Mouse (Mus musculus): ENCODE measurements around the gene Ghrh. TPM values are rescaled to one million over a fixed set of nuclear protein-coding genes. Genes with fewer than 3 reads are reported as not detected.

The Ghrh gene
- total RNA-seq, 2 experiments from 2014 or later = not detected

DNA sequence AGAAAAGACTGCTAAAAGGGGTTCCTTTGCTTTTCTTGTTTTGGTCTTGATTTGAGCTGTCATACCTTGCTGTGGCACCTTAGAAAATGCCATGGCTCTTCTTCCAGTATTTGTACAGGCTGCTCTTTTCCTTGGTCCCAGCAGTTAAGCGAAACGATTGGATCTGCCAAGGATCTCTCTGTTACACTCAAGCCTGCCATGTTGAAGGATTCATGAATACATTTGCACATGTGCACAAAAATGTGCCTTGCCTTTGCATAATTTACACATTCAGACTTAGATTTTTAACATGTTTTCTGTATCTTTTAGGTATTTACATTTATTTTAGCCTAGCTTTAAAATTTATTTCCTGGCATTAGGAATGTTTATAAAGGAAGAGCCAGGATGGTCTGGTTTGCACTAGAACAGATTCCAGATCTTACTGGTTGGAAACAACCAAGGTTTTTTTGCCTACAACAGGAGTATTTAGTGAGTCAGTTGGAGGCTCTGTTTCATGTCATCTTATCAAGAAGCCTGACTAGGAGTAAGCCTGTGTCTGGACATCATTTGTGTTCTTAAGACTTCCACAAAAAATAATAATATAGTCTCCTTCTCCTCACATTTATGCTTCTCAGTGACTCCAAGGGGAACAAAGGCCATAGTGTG lies 38.9 kb downstream of the Ghrh start:
- no peak for DNase-seq

DNA sequence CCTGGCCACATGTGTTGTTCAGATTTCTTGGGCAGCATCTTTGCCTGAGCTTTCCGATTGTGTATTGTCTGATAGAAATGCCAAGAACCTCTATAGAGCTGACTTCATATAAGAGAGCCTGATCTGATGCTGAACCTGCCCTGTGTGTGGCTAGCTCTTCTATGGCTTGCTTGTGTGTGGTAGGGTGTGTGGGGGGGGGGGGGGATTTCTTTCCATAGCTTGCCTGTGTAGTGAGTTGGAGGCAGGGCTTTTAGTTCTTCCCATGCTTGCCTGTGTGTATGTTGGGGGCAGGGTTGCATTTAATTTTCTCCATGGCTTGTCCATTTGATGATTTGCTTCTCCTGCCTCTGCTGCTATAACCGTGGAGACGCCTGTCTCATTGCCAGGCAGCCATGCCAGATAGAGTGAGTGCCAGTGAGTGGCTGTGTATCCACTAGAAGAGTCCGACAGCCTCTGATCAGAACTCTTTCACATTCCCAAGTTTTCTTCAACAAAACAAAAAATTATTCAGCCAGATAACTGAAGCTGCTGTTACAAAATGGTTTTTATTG lies 39.5 kb downstream of the Ghrh start:
- peak in 1 of 2 experiments; percentile 22 for DNase-seq

DNA sequence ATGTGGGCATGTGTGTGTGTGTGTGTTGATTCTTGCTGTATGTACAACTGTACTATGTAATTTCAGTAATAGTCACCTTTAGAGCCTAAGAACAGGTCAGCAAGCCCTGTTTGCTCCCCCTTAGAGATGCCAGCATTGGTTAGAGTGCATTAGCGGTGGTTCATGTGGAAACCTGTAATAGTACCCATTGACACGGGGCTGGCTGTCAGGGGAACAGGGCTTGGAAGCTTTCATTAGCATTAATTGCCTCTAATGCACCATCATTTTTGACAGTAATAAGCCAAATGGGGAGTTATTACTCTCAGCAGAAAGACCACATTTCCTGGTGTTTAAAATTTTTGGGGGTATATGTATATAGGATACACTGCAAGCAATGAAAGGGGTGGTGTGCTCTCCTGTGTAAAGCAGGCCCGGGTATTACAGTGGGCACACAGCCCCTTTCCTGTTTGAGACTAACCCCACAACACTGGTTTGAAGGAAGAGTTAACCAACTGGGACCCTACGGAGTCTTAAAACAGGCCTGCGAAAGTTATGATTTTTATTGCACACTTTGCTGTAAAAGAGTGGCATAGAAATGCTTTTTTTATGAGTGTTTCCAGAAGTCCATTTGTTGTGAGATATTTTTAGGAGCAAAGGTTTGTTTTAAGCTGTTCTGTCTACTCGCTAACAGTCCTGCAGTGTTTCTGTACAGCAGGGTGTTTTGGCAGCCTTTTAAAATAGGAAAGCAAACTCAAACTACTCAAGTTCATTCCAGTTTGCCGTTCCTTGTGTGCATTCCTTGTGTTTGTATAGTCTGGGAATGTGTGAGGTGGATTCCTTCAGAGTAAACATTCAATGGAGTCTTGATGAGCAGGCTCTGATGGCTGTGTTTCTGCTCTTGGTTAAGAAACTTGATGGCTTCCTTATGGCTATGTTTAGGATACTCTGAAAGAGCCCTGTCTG lies 40.9 kb downstream of the Ghrh start:
- no peak for DNase-seq

DNA sequence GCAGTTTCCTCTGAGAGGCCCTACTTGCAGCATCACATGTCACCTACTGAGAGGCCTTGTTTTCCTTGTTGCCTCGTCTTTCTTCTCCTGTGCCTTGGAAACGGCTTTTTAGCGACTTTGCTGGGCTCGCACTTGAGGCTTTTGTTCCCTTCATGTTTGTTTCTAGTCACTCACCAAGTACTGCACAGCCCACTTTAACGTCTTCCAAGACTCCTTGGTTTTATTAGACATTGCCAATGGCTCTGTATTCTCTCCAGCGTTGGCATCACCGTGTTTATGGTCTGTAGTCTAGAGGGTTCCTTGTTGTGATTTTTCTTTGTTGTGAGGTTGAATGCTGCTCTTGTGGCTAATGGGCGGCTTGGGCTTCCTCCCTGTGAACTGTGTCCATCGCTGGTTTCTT lies 44.2 kb downstream of the Ghrh start:
- no peak for DNase-seq

DNA sequence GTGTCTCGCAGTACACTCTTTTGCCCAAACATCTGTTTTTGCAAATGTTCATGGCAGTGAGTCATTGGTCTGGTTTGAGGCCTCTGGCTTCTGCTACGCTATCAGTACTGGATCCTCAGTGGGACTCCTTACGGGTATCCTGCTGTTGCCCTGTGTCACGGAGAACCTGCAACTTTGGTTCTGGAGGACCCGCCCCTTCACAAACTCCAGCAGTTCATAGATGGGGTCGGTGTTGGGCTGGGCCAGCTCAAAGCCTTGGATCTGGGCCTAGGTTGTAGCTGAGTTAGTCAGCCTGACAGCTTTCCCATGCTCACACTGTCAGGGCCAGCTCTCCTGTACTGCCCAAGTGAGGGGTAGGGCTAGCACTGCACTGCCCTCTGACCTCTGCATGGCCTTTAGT lies 47.3 kb downstream of the Ghrh start:
- no peak for DNase-seq

DNA sequence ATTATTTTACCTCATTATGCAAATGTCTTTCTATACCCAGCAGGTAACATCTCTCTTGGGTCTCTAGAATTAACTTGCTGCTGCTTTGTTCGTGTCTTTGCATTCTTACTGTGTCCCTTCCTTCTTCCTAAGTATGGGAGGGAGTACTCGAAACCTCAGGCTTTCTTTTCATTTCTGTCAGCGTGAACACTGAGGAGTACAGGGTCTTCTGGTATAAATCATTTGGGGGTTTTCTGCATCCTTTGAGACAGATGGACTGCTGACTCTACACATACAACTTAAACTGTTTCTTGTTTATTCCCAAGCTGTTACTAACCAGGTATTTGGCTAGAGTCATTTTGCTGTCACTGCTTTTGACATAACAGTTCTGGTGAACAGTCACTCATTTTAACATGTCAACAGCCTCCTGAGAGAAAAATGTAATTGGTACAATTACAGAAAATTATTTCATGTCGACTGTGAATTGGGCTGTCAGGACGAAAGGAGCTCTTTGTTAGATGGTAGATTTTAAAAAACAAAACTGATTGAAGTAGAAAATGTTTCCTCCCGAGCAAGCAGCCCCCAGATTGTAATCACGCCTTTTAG lies 51.1 kb downstream of the Ghrh start:
- DNase-seq = no peak

DNA sequence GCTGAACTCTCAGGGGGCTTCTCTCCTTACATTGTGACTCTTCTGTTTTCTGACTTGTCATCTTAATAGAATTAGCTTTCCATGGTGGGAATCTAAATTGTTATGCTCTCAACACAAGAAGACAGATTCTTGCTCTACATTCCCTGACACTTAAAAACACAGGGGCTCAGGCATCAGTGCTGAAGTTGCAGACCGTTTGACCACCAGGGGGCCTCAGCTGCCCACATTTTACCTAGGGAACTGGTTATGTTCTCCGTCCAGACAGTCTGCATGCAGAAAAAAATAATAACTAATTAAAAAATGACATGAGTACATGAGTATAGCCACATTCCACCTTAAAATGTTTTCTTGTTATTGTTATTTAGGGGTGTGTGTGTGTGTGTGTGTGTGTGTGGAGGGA lies 55.2 kb downstream of the Ghrh start:
- peak; percentile 50 to 85 for DNase-seq

DNA sequence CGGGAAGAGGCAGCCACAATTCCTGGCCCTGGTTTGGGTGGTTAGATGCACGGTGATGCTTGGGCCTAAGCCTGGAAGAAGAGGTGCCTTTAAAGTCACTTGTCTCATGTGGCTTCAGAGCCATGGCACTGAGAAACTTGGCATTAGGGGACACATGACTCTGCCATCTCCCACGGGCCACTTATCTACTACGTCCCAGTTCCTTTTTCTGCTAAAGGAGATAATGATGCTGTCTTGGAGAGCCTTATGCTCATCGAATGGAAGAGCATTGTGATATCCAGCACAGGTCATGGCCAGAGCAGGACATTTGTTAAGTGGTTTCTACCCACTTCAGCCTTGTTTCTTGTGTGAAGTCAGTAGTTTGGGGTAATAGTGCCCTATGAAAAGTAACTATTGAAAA lies 58.3 kb downstream of the Ghrh start:
- DNase-seq = no peak

DNA sequence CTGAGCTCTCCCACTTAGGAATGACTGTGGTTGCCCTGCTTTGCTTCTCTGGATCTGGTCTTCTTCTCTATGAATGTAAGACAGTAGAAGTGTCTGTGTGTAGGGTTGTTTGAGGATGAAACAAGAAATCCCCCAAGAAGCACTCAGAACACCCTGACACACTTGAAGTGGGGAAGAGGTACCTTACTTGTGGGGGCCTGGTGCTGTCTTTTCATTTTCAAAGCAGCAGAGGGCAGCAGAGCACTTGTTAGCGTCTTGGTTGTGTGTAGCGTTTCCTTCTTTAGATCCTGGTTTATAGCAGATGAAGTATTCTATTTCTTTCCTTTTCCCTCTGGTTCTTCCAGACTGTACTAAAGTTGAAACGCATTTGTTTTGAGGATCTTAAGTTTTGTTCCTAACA lies 59.8 kb downstream of the Ghrh start:
- DNase-seq = peak; percentile 27 to 56

DNA sequence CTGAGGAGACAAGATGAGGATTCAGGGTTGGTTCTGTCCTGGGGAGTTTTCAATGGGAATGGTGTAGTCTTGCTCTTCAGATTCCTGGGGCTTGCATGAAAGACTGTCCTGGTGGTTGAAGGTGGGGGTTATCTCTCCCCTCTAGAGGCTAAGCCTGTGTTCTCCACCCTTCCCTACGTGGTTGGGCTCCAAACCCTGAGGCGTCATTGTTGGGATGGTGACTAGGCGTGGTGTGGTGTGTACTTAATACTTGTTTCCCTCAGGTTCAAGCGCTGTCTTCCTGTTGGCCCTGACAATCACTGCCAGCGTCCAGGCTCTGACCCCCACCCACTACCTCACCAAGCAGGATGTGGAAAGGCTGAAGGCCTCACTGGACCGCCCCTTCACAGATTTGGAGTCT lies 64.0 kb downstream of the Ghrh start:
- no peak for DNase-seq

Other genes with a start within 250 kb of the Ghrh start
- 10 to 100 TPM; 21.7 to 26.3 TPM for gene Samhd1, start 212.2 kb downstream of the Ghrh start, total RNA-seq (2021)
- gene Rbl1, start 143.0 kb downstream of the Ghrh start, total RNA-seq (2021) = 1 to 10 TPM; 1.6 to 1.7 TPM
- gene Rpn2, start 68.5 kb downstream of the Ghrh start, total RNA-seq (2021) = 100 to 1,000 TPM in 1 of 2 experiments, 10 to 100 TPM in 1; 91.4 to 104 TPM
- under 1 TPM in 1 of 2 experiments, not detected in 1; 0.10 TPM for gene Mroh8, start 68.0 kb downstream of the Ghrh start, total RNA-seq (2021)
- 10 to 100 TPM; 19.4 to 21.1 TPM for gene Manbal, start 20.1 kb upstream of the Ghrh start, total RNA-seq (2021)
- gene Src, start 70.9 kb upstream of the Ghrh start, total RNA-seq (2021) = 1 to 10 TPM; 4.2 to 4.8 TPM
- 1 to 10 TPM in 1 of 2 experiments, under 1 TPM in 1; 0.36 to 3.1 TPM for gene Nnat, start 212.6 kb upstream of the Ghrh start, total RNA-seq (2021)
- 10 to 100 TPM; 55.1 to 56.2 TPM for gene Blcap, start 223.8 kb upstream of the Ghrh start, total RNA-seq (2021)